Mouse (Mus musculus): ENCODE data around the gene Cdh20. TPM values are rescaled to one million over a fixed set of nuclear protein-coding genes. Genes with fewer than 3 reads are reported as not detected.
A peak's percentile ranks its signal among the peaks of the same experiment; 100 is the strongest.

Cdh20 gene
- polyA plus RNA-seq, 1 experiment: not detected

DNA sequence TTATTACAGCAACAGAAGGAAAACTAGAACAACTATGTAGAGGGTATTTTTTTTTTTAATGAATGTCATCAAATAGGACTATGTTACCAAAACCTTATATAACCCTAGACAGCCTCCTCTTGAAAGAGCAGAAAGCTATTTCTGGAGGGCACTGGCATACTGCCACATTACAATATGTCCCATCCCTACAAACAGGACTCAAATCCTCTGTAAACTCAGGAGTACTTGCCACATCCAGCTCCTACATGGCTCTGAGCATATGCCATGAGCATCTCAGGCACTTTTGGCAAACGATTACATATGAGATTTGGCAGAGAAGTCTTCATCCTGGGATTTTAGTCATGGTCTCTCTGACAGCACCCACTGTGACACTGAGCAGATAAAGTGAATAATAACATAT is 235.5 kb downstream of the Cdh20 start:
- Histone ChIP-seq H3K9me3 (replicated peaks; ENCODE audit: control insufficient read depth, insufficient read depth, low read length, poor library complexity, severe bottlenecking) (no peaks in the 10 kb centered on the region), H3K36me3 (ENCODE audit: control insufficient read depth, insufficient read depth, low read length, poor library complexity, severe bottlenecking) (no peaks in the 10 kb centered on the region), H3K4me1 (ENCODE audit: control insufficient read depth, insufficient read depth, low read length) (no peaks in the 10 kb centered on the region), H3K4me3 (ENCODE audit: low read depth, low read length) (no peak overlapping the region), H3K27ac (ENCODE audit: insufficient read depth, low read length) (no peak overlapping the region), H3K9ac (ENCODE audit: low read depth, poor library complexity, severe bottlenecking) (no peak overlapping the region), H3K27me3 (ENCODE audit: control insufficient read depth, insufficient read depth, low read length, poor library complexity, severe bottlenecking) (no peaks in the 10 kb centered on the region)
- TF ChIP-seq EP300 (IDR thresholded peaks at IDR 0.05; ENCODE audit: insufficient read depth, low read depth, low read length) (no peak), POLR2A (IDR thresholded peaks at IDR 0.05; ENCODE audit: insufficient read depth, low read length) (no peak), CTCF (IDR thresholded peaks at IDR 0.05; ENCODE audit: low read depth, low read length) (no peak)

DNA sequence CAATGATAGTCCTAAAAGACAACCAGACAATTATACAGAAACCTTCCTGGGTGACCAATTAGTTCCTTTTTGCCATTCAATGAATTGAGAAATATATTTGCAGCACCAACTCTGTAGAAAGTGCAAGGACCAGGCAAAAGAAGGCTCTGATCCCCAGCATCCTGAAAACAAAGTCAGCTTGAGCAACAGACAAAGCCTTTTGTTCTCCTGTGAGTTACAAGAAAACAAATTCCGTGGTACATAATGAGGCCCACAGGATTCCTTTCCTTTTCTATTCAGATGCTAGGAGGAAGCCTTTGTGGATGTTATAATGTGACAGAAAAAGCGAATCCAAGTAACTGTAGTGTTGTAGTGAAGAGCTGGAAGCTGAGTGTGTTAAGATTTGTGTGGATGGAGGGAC is 244.3 kb downstream of the Cdh20 start:
- TF ChIP-seq CTCF (IDR thresholded peaks at IDR 0.05; ENCODE audit: low read depth, low read length) (no peak), EP300 (IDR thresholded peaks at IDR 0.05; ENCODE audit: insufficient read depth, low read depth, low read length) (no peak), POLR2A (IDR thresholded peaks at IDR 0.05; ENCODE audit: insufficient read depth, low read length) (no peak)
- Histone ChIP-seq H3K4me3 (ENCODE audit: low read depth, low read length) (no peak overlapping the region), H3K27ac (ENCODE audit: insufficient read depth, low read length) (peak overlapping the region; percentile 99), H3K27me3 (ENCODE audit: control insufficient read depth, insufficient read depth, low read length, poor library complexity, severe bottlenecking) (no peaks in the 10 kb centered on the region), H3K4me1 (ENCODE audit: control insufficient read depth, insufficient read depth, low read length) (peaks cover 7% of the 10 kb centered on the region), H3K36me3 (ENCODE audit: control insufficient read depth, insufficient read depth, low read length, poor library complexity, severe bottlenecking) (no peaks in the 10 kb centered on the region), H3K9me3 (replicated peaks; ENCODE audit: control insufficient read depth, insufficient read depth, low read length, poor library complexity, severe bottlenecking) (no peaks in the 10 kb centered on the region), H3K9ac (ENCODE audit: low read depth, poor library complexity, severe bottlenecking) (no peak overlapping the region)

DNA sequence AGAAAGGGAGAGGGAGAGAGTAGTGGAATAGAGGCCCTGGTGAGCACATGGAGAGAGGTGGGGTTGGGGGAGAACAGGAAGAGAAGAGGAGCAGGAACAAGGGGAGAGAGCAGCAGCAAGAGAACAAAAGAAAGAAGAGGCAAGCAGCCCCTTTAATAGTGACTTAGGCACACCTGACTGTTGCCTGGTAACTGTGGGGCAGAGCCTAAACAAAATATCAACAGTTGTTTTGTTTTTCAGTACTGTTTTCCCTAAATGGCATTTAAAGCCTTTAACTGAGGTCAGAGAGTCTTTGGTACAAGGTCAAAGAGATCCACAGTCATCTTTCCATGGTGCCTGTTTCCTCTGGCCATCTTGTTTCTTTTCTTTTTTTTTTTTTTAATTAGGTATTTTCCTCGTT is 245.0 kb downstream of the Cdh20 start:
- TF ChIP-seq EP300 (IDR thresholded peaks at IDR 0.05; ENCODE audit: insufficient read depth, low read depth, low read length) (no peak), POLR2A (IDR thresholded peaks at IDR 0.05; ENCODE audit: insufficient read depth, low read length) (no peak), CTCF (IDR thresholded peaks at IDR 0.05; ENCODE audit: low read depth, low read length) (no peak)
- no peaks in the 10 kb centered on the region for H3K27me3 ChIP-seq (ENCODE audit: control insufficient read depth, insufficient read depth, low read length, poor library complexity, severe bottlenecking)
- no peaks in the 10 kb centered on the region for H3K36me3 ChIP-seq (ENCODE audit: control insufficient read depth, insufficient read depth, low read length, poor library complexity, severe bottlenecking)
- H3K27ac ChIP-seq (ENCODE audit: insufficient read depth, low read length): peak overlapping the region; percentile 99
- peaks cover 7% of the 10 kb centered on the region for H3K4me1 ChIP-seq (ENCODE audit: control insufficient read depth, insufficient read depth, low read length)
- H3K9ac ChIP-seq (ENCODE audit: low read depth, poor library complexity, severe bottlenecking): no peak overlapping the region
- no peaks in the 10 kb centered on the region for H3K9me3 ChIP-seq (replicated peaks; ENCODE audit: control insufficient read depth, insufficient read depth, low read length, poor library complexity, severe bottlenecking)
- H3K4me3 ChIP-seq (ENCODE audit: low read depth, low read length): no peak overlapping the region

DNA sequence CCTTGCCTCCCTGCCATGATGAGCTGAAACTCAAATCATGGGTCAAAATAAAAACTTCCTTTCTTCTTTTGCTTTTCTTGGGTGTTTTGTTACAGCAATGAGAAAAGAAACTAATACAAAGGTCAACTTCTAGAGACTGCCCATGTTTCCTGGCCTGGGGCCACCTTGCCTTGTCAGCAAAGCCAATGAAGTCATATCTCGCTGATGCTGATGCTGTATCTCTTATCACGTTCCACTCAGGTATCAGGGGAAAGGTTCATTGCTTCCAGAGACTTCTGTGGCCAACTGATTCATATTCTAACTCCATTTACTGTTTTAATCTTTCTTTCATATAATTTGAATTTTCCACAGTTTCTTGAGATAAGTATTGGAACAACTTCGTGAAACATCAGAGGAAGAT is 273.3 kb downstream of the Cdh20 start:
- no peak for TF ChIP-seq CTCF (IDR thresholded peaks at IDR 0.05; ENCODE audit: low read depth, low read length)
- TF ChIP-seq EP300 (IDR thresholded peaks at IDR 0.05; ENCODE audit: insufficient read depth, low read depth, low read length): no peak
- no peak overlapping the region for H3K27ac ChIP-seq (ENCODE audit: insufficient read depth, low read length)
- no peaks in the 10 kb centered on the region for H3K4me1 ChIP-seq (ENCODE audit: control insufficient read depth, insufficient read depth, low read length)
- no peaks in the 10 kb centered on the region for H3K36me3 ChIP-seq (ENCODE audit: control insufficient read depth, insufficient read depth, low read length, poor library complexity, severe bottlenecking)
- H3K9me3 ChIP-seq (replicated peaks; ENCODE audit: control insufficient read depth, insufficient read depth, low read length, poor library complexity, severe bottlenecking): no peaks in the 10 kb centered on the region
- no peaks in the 10 kb centered on the region for H3K27me3 ChIP-seq (ENCODE audit: control insufficient read depth, insufficient read depth, low read length, poor library complexity, severe bottlenecking)
- H3K9ac ChIP-seq (ENCODE audit: low read depth, poor library complexity, severe bottlenecking): no peak overlapping the region
- H3K4me3 ChIP-seq (ENCODE audit: low read depth, low read length): no peak overlapping the region
